Mouse (Mus musculus) embryonic fibroblast, embryonic 13.5 days (primary cell): Measurements from ENCODE around the gene Gm45521.

Experiments used
- CTCF ChIP-seq: IDR thresholded peaks from 2 replicates; pipeline ENCODE4 v1.5.1; 2011; ENCODE audit warnings: mild to moderate bottlenecking, control low read depth, low read length, moderate library complexity, borderline replicate concordance; ENCODE audit not compliant: insufficient read depth
- POLR2A ChIP-seq: IDR thresholded peaks from 2 replicates; pipeline ENCODE4 v1.6.1; 2011; ENCODE audit warnings: low read depth, mild to moderate bottlenecking, control low read depth, low read length, moderate library complexity

DNA sequence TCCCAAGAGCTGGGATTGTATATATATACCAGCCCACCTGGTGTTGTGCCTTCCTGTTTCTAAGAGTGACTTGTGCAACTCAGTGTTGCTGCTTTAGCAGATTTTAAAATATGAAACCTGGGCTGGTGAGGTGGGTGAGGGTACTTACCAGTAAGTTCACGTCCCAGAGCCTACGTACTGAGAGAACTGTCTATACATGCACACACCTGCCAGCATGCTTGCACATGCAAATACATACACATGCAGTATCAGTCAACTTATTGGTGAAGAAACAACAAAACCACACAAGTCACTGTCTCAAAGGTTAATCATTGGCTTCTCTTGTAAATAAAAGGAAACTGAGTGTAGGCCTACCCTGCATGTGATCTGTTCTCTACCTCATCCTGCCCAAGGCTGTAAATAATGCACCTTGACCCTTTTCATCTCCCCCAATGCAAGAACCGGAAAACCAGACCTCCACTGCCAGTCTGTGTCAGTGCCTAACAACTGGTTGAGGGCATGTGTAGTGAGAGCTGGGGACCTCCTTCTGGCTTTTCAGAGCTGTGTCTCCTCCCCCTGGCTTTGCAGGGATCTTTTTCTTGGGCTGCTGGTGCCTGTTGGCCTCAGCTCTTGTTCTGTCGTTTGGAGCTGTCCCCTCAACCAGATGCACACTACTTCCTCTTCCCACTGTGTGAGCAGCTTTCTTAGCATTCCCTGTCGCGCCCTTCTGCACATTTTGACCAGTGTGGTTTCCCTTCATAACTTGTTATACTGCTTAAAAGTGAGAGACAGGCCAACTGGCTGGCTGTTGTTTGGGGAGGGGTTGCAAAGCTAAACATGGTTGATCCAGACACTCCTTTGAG, 38.7 kb upstream of the Gm45521 start:
- TF ChIP-seq POLR2A (no peak), CTCF (no peak)
